Mouse (Mus musculus): ENCODE measurements around the gene Vps37b. TPM values are rescaled to one million over a fixed set of nuclear protein-coding genes. Genes with fewer than 3 reads are reported as not detected.

Gene Vps37b
- polyA plus RNA-seq, 2 experiments, result 8.8 to 11.5 TPM

- Histone ChIP-seq H3K27ac (no peak overlapping the region), H3K27me3 (ENCODE audit: control insufficient read depth, insufficient read depth, low read length) (no peaks in the 10 kb centered on the region), H3K4me3 (ENCODE audit: insufficient read depth in 1 of 2, low read depth in 2 of 2, low read length in 2 of 2) (no peak overlapping the region), H3K4me1 (replicated peaks; ENCODE audit: control insufficient read depth in 2 of 2, insufficient read depth in 2 of 2, low read length in 1 of 2) (peaks cover 13 to 20% of the 10 kb centered on the region in 2 experiments), H3K9ac (replicated peaks) (no peak overlapping the region), H3K9me3 (ENCODE audit: control insufficient read depth, low read length) (no peaks in the 10 kb centered on the region), H3K4me2 (ENCODE audit: low read depth) (no peak overlapping the region), H3K36me3 (replicated peaks; ENCODE audit: control insufficient read depth, insufficient read depth, low read depth) (no peaks in the 10 kb centered on the region)
- DNase-seq (ENCODE audit: low read depth in 3 of 3, low spot score in 3 of 3), result no peak
- 31% methylated on average over 5 of the region's 5 CpGs for WGBS (ENCODE audit: insufficient replicate concordance)
- no peak for ATAC-seq (ENCODE audit: insufficient read depth)
- TF ChIP-seq CTCF (IDR thresholded peaks at IDR 0.05; ENCODE audit: low read depth) (no peak), EP300 (IDR thresholded peaks at IDR 0.05; ENCODE audit: low read depth) (no peak)
Measured at GRCm38 (mm10) chr5:124036836-124037235, 4.8 kb upstream of the Vps37b start.

- 32% methylated on average over 6 of the region's 6 CpGs for WGBS (ENCODE audit: insufficient replicate concordance)
Measured at GRCm38 (mm10) chr5:124036341-124036740, 4.3 kb upstream of the Vps37b start.

GRCm38 (mm10) chr5:124035806-124036205 lies 3.7 kb upstream of the Vps37b start:
- Histone ChIP-seq H3K27ac (no peak overlapping the region), H3K9ac (replicated peaks) (no peak overlapping the region), H3K9me3 (ENCODE audit: control insufficient read depth, low read length) (no peaks in the 10 kb centered on the region), H3K36me3 (replicated peaks; ENCODE audit: control insufficient read depth, insufficient read depth, low read depth) (no peaks in the 10 kb centered on the region), H3K4me1 (replicated peaks; ENCODE audit: control insufficient read depth in 2 of 2, insufficient read depth in 2 of 2, low read length in 1 of 2) (peaks cover 13 to 22% of the 10 kb centered on the region in 2 experiments), H3K27me3 (ENCODE audit: control insufficient read depth, insufficient read depth, low read length) (no peaks in the 10 kb centered on the region), H3K4me2 (ENCODE audit: low read depth) (no peak overlapping the region), H3K4me3 (ENCODE audit: insufficient read depth in 1 of 2, low read depth in 2 of 2, low read length in 2 of 2) (no peak overlapping the region)
- WGBS (ENCODE audit: insufficient replicate concordance), result 63% methylated on average over 7 of the region's 8 CpGs
- ATAC-seq (ENCODE audit: insufficient read depth), result no peak
- TF ChIP-seq EP300 (IDR thresholded peaks at IDR 0.05; ENCODE audit: low read depth) (no peak), CTCF (IDR thresholded peaks at IDR 0.05; ENCODE audit: low read depth) (no peak)
- no peak for DNase-seq (ENCODE audit: low read depth in 3 of 3, low spot score in 3 of 3)

More at GRCm38 (mm10) chr5:124036341-124036740, 4.3 kb upstream of the Vps37b start:
- DNase-seq (ENCODE audit: low read depth in 3 of 3, low spot score in 3 of 3), result no peak
- Histone ChIP-seq H3K4me1 (replicated peaks; ENCODE audit: control insufficient read depth in 2 of 2, insufficient read depth in 2 of 2, low read length in 1 of 2) (peaks cover 13 to 20% of the 10 kb centered on the region in 2 experiments), H3K27me3 (ENCODE audit: control insufficient read depth, insufficient read depth, low read length) (no peaks in the 10 kb centered on the region), H3K4me3 (ENCODE audit: insufficient read depth in 1 of 2, low read depth in 2 of 2, low read length in 2 of 2) (no peak overlapping the region), H3K4me2 (ENCODE audit: low read depth) (no peak overlapping the region), H3K9me3 (ENCODE audit: control insufficient read depth, low read length) (no peaks in the 10 kb centered on the region), H3K27ac (no peak overlapping the region), H3K9ac (replicated peaks) (no peak overlapping the region), H3K36me3 (replicated peaks; ENCODE audit: control insufficient read depth, insufficient read depth, low read depth) (no peaks in the 10 kb centered on the region)
- ATAC-seq (ENCODE audit: insufficient read depth), result no peak
- TF ChIP-seq CTCF (IDR thresholded peaks at IDR 0.05; ENCODE audit: low read depth), result no peak
- TF ChIP-seq EP300 (IDR thresholded peaks at IDR 0.05; ENCODE audit: low read depth), result no peak

GRCm38 (mm10) chr5:124035406-124035805 lies 3.3 kb upstream of the Vps37b start:
- Histone ChIP-seq H3K9ac (replicated peaks) (no peak overlapping the region), H3K27ac (no peak overlapping the region)
- TF ChIP-seq EP300 (IDR thresholded peaks at IDR 0.05; ENCODE audit: low read depth) (no peak), CTCF (IDR thresholded peaks at IDR 0.05; ENCODE audit: low read depth) (no peak)

GRCm38 (mm10) chr5:124034471-124034870 lies 2.4 kb upstream of the Vps37b start:
- TF ChIP-seq EP300 (IDR thresholded peaks at IDR 0.05; ENCODE audit: low read depth) (no peak), CTCF (IDR thresholded peaks at IDR 0.05; ENCODE audit: low read depth) (no peak)
- 43% methylated on average over 11 of the region's 11 CpGs for WGBS (ENCODE audit: insufficient replicate concordance)
- no peaks in the 10 kb centered on the region; the same call in 1 of the 2 replicates for H3K36me3 ChIP-seq (replicated peaks; ENCODE audit: control insufficient read depth, insufficient read depth, low read depth)

More at GRCm38 (mm10) chr5:124035406-124035805, 3.3 kb upstream of the Vps37b start:
- ATAC-seq (ENCODE audit: insufficient read depth), result no peak
- Histone ChIP-seq H3K36me3 (replicated peaks; ENCODE audit: control insufficient read depth, insufficient read depth, low read depth) (no peaks in the 10 kb centered on the region), H3K4me1 (replicated peaks; ENCODE audit: control insufficient read depth in 2 of 2, insufficient read depth in 2 of 2, low read length in 1 of 2) (peaks cover 16 to 26% of the 10 kb centered on the region in 2 experiments), H3K9me3 (ENCODE audit: control insufficient read depth, low read length) (no peaks in the 10 kb centered on the region), H3K27me3 (ENCODE audit: control insufficient read depth, insufficient read depth, low read length) (no peaks in the 10 kb centered on the region), H3K4me2 (ENCODE audit: low read depth) (no peak overlapping the region), H3K4me3 (ENCODE audit: insufficient read depth in 1 of 2, low read depth in 2 of 2, low read length in 2 of 2) (no peak overlapping the region)
- no peak for DNase-seq (ENCODE audit: low read depth in 3 of 3, low spot score in 3 of 3)
- WGBS (ENCODE audit: insufficient replicate concordance), result 65% methylated on average over 9 of the region's 9 CpGs

More at GRCm38 (mm10) chr5:124034471-124034870, 2.4 kb upstream of the Vps37b start:
- H3K9me3 ChIP-seq (ENCODE audit: control insufficient read depth, low read length), result no peaks in the 10 kb centered on the region
- H3K9ac ChIP-seq (replicated peaks), result no peak overlapping the region
- no peak overlapping the region for H3K4me3 ChIP-seq (ENCODE audit: insufficient read depth in 1 of 2, low read depth in 2 of 2, low read length in 2 of 2)
- H3K27ac ChIP-seq, result no peak overlapping the region
- H3K4me1 ChIP-seq (replicated peaks; ENCODE audit: control insufficient read depth in 2 of 2, insufficient read depth in 2 of 2, low read length in 1 of 2), result peaks cover 21 to 30% of the 10 kb centered on the region in 2 experiments
- no peak for DNase-seq (ENCODE audit: low read depth in 3 of 3, low spot score in 3 of 3)
- no peak overlapping the region for H3K4me2 ChIP-seq (ENCODE audit: low read depth)
- ATAC-seq (ENCODE audit: insufficient read depth), result no peak
- no peaks in the 10 kb centered on the region for H3K27me3 ChIP-seq (ENCODE audit: control insufficient read depth, insufficient read depth, low read length)
